22 mouse cellular contexts compared by ENCODE assay signal in the genomic region with DNA sequence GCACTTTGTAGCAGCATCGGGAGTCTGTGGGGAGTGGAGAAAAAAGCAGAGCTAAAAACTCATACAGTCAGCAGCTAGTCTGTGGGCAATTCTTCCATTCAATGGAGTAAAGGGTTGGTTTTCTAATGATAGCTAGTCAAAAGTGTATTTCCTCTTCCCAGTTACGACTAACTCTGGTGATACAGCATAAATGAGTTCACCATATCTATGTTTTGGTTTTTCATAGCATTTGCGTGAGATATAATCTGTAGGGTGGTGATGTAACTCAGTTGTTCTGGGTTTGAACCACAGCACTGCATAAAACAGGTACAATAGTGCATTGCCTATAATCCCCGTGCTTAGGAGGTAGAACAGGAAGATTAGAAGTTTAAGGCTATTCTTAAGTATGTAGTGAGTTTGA.
DNase-seq lines count a peak whose midpoint lies in the region; TF ChIP-seq lines count a peak whose summit lies in the region.
"Had no signal": no experiment of that assay in that cellular context is flagged by ENCODE, and none has a peak within 500 bp of the region (broad histone marks: within the 10 kb centered on the region; RNA-seq: fewer than 3 reads in every experiment).

No protein-coding gene starts in this region.

- H3K79me2 ChIP-seq in MEL (ENCODE audit: control insufficient read depth, insufficient read depth, low read length, poor library complexity) (no peaks in the 10 kb centered on the region), macrophage (ENCODE audit: inconsistent target) (no peaks in the 10 kb centered on the region)

- no peak overlapping the region for H3K4me3 ChIP-seq in heart, embryonic 10.5 days
- H3K4me3 ChIP-seq in MEL (ENCODE audit: control insufficient read depth in 1 of 2, insufficient read depth in 1 of 2, low read depth in 2 of 2, low read length in 2 of 2) (no peak overlapping the region), macrophage (ENCODE audit: inconsistent target) (no peak overlapping the region)
- H3K4me3 ChIP-seq: forebrain, embryonic 10.5 days; forebrain, embryonic 13.5 days; gastrocnemius, adult 2 months; heart, embryonic 13.5 days; hindbrain, embryonic 12.5 days; hindbrain, embryonic 15.5 days; intestine, embryonic 15.5 days had no signal

- H3K4me1 ChIP-seq in heart, embryonic 10.5 days = peaks cover 18% of the 10 kb centered on the region
- peaks cover 0 to 2% of the 10 kb centered on the region in 2 experiments; a peak in 1 of 4 replicates for H3K4me1 ChIP-seq in MEL (ENCODE audit: control insufficient read depth in 1 of 2, insufficient read depth in 2 of 2, low read length in 2 of 2)
- H3K4me1 ChIP-seq: forebrain, embryonic 13.5 days; hindbrain, embryonic 12.5 days; hindbrain, embryonic 15.5 days had no signal

- no peak overlapping the region for H3K9ac ChIP-seq in MEL (ENCODE audit: control insufficient read depth, low read depth, low read length, poor library complexity, severe bottlenecking)
- H3K9ac ChIP-seq: forebrain, embryonic 13.5 days; heart, embryonic 13.5 days; hindbrain, embryonic 12.5 days; hindbrain, embryonic 15.5 days; intestine, embryonic 15.5 days had no signal

- H3K9me3 ChIP-seq in heart, embryonic 10.5 days = no peaks in the 10 kb centered on the region
- H3K9me3 ChIP-seq in MEL (replicated peaks; ENCODE audit: insufficient read depth, low read length) = no peaks in the 10 kb centered on the region
- H3K9me3 ChIP-seq: forebrain, embryonic 10.5 days; forebrain, embryonic 13.5 days; heart, embryonic 13.5 days; hindbrain, embryonic 12.5 days; hindbrain, embryonic 15.5 days; intestine, embryonic 15.5 days had no signal

- no peak for TF ChIP-seq CTCF in MEL (IDR thresholded peaks at IDR 0.05 in 2 of 3, conservative IDR thresholded peaks at IDR 0.05 in 1 of 3; ENCODE audit: control insufficient read depth in 1 of 3, insufficient read depth in 1 of 3, low read depth in 2 of 3, low read length in 3 of 3, poor library complexity in 1 of 3, severe bottlenecking in 1 of 3)

- no peak for TF ChIP-seq EP300 in MEL (IDR thresholded peaks at IDR 0.05; ENCODE audit: low read depth in 1 of 2, low read length in 2 of 2)

- TF ChIP-seq RAD21 in MEL (IDR thresholded peaks at IDR 0.05; ENCODE audit: low read depth, low read length) = no peak

- H3K27ac ChIP-seq in heart, embryonic 10.5 days = no peak overlapping the region
- H3K27ac ChIP-seq in MEL (ENCODE audit: control insufficient read depth, low read depth, low read length) (no peak overlapping the region), macrophage (peak overlapping the region; percentile 97)
- H3K27ac ChIP-seq: forebrain, embryonic 10.5 days; forebrain, embryonic 13.5 days; gastrocnemius, adult 2 months; heart, embryonic 13.5 days; hindbrain, embryonic 12.5 days; hindbrain, embryonic 15.5 days; intestine, embryonic 15.5 days had no signal

- TF ChIP-seq POLR2A in MEL (IDR thresholded peaks at IDR 0.05; ENCODE audit: control insufficient read depth in 1 of 2, insufficient read depth in 1 of 2, low read depth in 1 of 2, low read length in 2 of 2, poor library complexity in 1 of 2) = no peak

- WGBS in heart, embryonic 10.5 days = 86% methylated on average over 4 of the region's 4 CpGs
- WGBS in macrophage (ENCODE audit: missing documents) = 60% methylated on average over 4 of the region's 4 CpGs

- no peaks in the 10 kb centered on the region for H3K27me3 ChIP-seq in heart, embryonic 10.5 days (ENCODE audit: insufficient read depth, poor library complexity, severe bottlenecking)
- H3K27me3 ChIP-seq in MEL (ENCODE audit: control insufficient read depth in 1 of 2, insufficient read depth in 2 of 2, low read length in 2 of 2) = no peaks in the 10 kb centered on the region
- H3K27me3 ChIP-seq: forebrain, embryonic 13.5 days; heart, embryonic 13.5 days; hindbrain, embryonic 12.5 days; hindbrain, embryonic 15.5 days; intestine, embryonic 15.5 days had no signal

- peak; percentile 25 for DNase-seq in heart, embryonic 10.5 days (ENCODE audit: low spot score)
- no peak for DNase-seq in heart, adult 8-10 months (ENCODE audit: low spot score)
- no peak for DNase-seq in MEL (ENCODE audit: low read depth, low spot score)
- DNase-seq in spleen, adult 18-20 months = no peak
- DNase-seq in urinary bladder, postnatal 25 days (ENCODE audit: low spot score) = no peak
- DNase-seq: adrenal gland, adult 8-10 months; adrenal gland, postnatal 25 days; cerebellum, adult 18-20 months; cerebellum, adult 9-10 months; cerebellum, postnatal 14 days; gastrocnemius, adult 2 months; gastrocnemius, postnatal 25 days; heart, postnatal 14 days; heart, postnatal 4 days; kidney, adult 11 months had no signal

- H3K36me3 ChIP-seq in heart, embryonic 10.5 days = no peaks in the 10 kb centered on the region
- H3K36me3 ChIP-seq in MEL (ENCODE audit: control insufficient read depth in 1 of 2, insufficient read depth in 2 of 2, low read length in 2 of 2) = peaks cover 0 to 3% of the 10 kb centered on the region in 2 experiments; a peak in 2 of 4 replicates
- H3K36me3 ChIP-seq in macrophage (ENCODE audit: inconsistent target) = no peaks in the 10 kb centered on the region
- H3K36me3 ChIP-seq: forebrain, embryonic 10.5 days; heart, embryonic 13.5 days; hindbrain, embryonic 12.5 days; hindbrain, embryonic 15.5 days; intestine, embryonic 15.5 days had no signal

TF ChIP-seq in MEL, 35 proteins besides CTCF, POLR2A, EP300 and RAD21:
- TF ChIP-seq ETS1 (IDR thresholded peaks at IDR 0.05; ENCODE audit: low read depth, low read length) (peak; percentile 56), MYC (IDR thresholded peaks at IDR 0.05; ENCODE audit: low read depth, low read length) (no peak)
